Mouse (Mus musculus): ENCODE measurements at regions not wholly inside any gene's neighbourhood (a gene's known extent, or its start where the extent isn't known, plus 50 kb on each side); places are given as distances from the start of the nearest gene placed in this dataset.

DNA sequence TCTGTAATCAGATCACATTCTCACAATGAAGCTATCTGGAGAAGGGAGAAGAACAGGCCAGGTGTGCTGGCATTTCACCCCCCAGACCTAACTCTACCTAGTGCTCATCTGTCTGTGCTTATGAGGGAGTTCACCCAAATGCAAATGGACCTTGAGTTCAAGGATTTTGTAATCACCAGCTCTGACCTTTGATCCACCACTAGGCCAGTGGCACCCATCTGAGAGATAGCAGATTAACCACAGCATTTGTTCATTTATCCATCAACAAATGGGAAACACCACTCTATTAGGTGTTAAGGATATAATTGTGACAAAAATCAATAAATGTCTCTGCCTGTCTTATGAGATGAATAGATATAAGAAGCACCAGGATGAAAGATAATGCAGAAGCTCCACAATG is 255.7 kb upstream of the Plxna2 start:
- TF ChIP-seq POLR2A (IDR thresholded peaks at IDR 0.05; ENCODE audit: insufficient read depth, low read depth, low read length) (no peak), CTCF (IDR thresholded peaks at IDR 0.05) (no peak)
